Mouse (Mus musculus) testis, postnatal 10 days (tissue): ENCODE measurements around the gene Prss35.

Experiments used
- DNase-seq: peaks from one replicate; pipeline ENCODE4 v3.0.0; 2021; ENCODE audit warnings: low spot score

Prss35 gene

DNA sequence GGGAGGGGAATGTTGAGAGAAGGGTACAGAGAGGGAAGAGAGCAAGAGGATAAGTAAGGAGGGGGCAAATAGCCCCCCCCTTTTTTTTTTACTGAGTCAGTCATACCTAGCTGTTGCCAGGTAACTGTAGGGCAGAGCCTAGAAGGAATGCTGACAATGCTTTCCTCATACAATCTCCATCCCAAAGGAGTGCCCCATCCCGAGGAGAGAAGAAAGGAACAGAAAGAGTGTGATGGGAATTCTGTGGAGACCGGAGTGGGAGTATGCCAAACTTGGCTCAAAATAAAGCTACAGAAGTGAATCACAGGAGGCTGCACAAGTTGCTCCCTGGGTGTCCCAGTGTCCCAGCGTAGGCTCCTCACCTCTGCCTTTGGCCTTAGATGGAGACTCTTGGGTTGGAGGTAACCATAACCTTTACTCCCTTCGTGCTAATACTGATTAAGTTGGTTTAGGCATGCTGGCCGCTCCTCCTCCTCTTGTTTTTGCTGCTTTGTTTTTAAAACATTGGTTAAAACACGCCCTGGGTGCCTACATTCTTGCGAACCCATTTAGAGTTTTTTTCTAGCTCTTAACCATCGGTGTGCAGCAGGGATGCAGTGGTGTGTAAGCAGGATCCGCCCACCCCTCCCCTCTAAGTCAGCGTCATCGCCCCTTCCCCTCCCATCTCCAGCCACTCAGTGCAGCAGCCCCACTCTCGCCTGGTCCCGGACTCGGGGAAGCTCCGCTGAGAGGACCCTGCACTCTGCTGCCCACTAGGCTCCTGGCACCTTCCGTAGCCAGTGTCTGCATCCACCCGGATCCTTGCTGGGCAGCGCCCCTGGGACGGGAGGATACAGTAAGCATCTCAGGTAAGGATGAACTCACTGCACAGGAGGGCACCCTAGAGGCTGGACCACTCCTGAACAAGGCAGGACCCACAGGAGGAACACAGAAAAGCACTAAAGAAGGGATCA, at the start of gene Prss35:
Prss35 (plus strand) TSS at position 691 of the 953 bp plus-strand sequence.
- DNase-seq, result peak; percentile 80

GRCm38 (mm10) chr9:86693935-86694334, 49.5 kb upstream of the Prss35 start:
- DNase-seq, result no peak

DNA sequence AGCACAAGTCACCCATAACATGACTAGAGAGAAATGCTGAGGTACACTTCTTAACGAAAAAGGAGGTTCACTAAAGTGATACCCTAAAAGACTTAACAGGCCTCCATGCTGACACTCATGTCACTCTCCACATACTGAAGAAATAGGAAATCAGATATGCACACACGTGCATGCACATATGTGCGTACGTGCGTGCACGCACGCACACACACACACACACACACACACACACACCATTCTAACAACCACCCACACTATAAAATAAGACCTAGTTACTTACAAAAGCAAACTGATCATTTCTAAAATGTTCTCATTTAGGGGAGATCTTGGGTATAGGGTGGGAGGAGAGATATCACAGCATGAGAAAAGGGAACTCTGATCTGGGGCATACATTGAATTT, 48.8 kb upstream of the Prss35 start:
- no peak for DNase-seq

GRCm38 (mm10) chr9:86695199-86695817, 48.1 kb upstream of the Prss35 start:
- DNase-seq, result peak; percentile 71

DNA sequence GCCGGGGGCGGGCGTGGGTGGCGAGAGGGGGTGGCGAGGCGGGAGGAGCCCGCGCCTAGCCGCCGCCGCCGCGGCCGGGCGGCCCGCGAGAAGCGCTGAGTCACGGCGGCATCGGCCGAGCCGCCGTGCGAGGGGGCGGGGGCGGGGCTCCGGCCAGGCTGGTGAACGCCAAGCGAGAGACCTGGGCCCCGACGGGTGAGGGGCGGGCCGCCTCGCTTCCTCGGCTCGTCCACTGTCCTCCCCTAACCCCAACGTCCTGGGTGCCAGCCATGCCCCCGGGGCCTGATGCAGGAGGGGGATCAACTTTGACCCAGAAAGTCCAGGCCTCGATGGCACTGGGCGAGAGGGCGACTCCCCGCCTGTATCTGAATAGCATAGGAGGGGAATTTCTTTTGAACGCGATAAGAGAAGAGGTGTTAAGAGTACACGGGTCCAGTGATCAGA, 47.6 kb upstream of the Prss35 start, which contains the start of gene Me1:
Me1 (minus strand) TSS at position 136 of the 444 bp plus-strand sequence.
- DNase-seq, result peak; percentile 79

DNA sequence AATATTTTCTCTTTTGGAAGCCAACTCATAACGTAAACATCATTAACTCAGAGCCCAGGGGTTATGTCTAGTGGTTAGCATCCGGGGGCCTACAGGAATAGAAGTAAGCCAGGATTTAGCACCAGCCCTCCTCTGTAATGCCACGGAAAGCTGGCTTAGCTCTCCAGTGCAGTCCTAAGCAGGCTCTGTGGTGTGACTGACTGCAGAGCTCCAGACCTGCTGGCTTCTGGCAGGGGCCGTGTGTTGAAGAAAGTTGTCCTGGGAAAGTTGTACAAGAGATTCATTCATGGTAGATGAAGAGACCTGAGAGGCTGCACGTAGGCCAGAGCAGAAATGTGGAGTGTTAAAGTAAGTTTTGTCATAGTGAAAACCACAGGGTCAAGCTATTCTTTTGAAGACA, 42.2 kb upstream of the Prss35 start:
- no peak for DNase-seq

- no peak for DNase-seq
Observed at GRCm38 (mm10) chr9:86701844-86702243, 41.6 kb upstream of the Prss35 start.

GRCm38 (mm10) chr9:86707431-86707830, 36.0 kb upstream of the Prss35 start:
- no peak for DNase-seq

GRCm38 (mm10) chr9:86708921-86709320, 34.5 kb upstream of the Prss35 start:
- no peak for DNase-seq

DNA sequence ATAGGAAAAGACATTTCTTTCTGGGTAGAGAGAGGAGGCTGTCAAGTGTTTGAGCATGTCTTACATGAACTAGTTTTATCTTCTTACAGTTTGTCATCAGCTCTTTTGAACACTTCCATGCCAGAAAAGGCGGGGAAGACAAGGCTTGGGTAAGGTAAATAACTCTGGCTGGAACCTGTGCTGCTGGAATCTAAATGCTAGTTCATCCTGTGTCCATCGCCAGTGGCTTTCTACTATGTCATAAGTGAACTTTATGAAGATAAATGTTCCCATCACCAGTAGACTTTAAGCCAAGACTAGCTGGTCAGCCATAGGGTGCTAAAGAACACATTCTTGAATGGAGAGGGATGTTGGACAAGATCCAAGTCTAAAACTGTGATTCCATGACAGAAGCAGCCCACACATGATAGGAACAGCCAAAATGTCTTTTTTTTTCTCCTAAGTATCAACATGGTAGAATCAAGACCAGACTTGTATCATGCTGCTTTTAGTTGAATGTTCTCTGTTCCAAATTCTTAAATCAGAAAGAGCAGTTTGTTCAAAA, 33.3 kb upstream of the Prss35 start:
- DNase-seq, result no peak

DNA sequence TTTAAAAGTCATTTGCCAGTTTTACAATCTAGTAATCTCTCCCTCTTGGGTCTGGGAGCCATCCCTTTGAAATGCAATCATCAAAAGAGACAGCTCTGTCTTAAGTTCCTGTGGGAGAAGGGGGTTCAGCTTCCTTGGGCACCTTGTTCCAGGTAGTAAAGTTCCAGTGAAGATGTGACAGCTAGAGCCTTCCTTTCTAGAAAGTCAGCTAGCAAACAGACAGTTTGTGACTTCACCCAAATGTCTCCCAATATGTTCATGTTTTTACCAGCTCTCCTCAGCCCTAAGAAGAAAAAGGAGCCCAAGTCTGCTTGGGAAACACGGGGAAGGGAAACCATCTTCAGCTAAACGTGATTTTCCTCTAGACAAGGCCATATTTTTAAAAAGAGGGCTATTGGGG, 30.8 kb upstream of the Prss35 start:
- no peak for DNase-seq

DNA sequence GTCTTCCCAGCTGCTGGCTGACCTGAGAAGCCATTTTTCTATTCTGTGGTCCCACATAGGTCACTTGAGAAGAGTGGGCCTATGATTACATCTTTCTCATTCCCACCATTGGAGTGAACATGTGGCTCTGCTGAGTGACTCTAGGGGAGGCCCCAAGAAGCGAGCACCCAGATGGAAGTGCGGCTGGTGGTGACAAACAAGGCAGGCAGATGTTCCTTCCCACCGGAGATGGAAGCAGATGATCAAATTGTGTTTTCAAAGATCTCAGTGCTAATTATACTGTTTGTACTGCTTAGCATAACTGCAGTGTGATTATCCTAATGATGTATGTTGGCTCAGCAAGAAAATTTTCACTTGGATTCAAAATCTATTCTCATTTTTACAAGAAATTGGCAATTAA, 29.4 kb upstream of the Prss35 start:
- no peak for DNase-seq

GRCm38 (mm10) chr9:86716540-86716939, 26.9 kb upstream of the Prss35 start:
- no peak for DNase-seq

DNA sequence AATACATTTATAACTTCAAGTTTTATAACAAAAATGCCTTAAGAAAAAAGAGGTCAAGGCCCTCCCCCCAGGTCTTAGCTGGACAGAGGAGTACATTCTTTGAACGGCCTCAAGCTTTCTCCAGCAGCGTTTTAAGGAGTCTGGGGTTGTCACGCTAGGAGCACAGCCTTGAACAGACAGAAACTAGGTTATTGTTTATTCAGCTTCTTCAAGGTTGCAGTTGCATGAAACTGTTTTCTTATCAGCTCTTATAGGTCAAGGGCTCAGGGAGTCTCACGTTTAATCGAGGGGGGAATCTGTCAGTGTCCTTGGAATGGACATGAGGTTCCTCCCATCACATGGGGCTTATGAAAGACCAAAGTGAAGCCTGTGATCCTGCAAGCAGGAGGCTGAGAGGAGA, 26.3 kb upstream of the Prss35 start:
- DNase-seq, result peak; percentile 53

GRCm38 (mm10) chr9:86720227-86720626, 23.2 kb upstream of the Prss35 start:
- no peak for DNase-seq

DNA sequence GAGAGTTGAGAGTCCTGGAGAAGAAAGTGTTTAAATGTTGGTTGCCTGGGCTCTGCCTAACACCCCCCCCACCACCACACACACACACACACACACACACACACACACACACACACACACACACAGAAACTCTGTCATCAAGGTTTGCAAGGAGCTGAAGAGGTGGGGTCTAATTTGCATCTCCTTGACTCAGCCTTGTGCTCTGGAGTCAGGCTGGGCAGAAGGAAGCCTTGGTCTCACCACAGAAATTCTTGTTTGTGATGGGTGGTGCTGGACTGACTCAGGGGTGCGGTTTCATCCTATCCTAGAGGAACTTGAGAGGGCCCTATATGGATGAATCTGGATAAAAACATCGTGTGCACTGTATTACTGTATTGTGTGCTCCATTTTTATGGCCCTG, 22.7 kb upstream of the Prss35 start:
- DNase-seq, result no peak

DNA sequence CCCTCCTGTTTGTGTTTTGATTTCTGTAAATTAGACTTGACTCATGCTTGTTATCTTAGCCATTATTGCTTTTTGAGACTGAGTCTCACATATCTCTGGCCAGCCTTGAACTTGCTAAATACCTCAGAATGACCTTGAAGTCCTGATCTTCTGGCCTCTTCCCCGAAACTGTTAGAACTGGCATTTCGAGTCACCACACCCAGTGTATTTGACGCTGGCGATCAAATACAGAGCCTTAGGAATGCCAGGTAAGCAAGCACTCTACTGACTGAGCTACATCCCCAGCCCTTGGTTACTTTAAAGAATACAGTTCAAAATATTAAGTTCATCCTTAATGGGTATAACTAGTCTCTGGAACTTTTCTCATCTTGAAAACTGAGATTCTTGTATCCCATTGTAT, 18.4 kb upstream of the Prss35 start:
- DNase-seq, result no peak

GRCm38 (mm10) chr9:86725604-86726380, 17.7 kb upstream of the Prss35 start:
- no peak for DNase-seq

DNA sequence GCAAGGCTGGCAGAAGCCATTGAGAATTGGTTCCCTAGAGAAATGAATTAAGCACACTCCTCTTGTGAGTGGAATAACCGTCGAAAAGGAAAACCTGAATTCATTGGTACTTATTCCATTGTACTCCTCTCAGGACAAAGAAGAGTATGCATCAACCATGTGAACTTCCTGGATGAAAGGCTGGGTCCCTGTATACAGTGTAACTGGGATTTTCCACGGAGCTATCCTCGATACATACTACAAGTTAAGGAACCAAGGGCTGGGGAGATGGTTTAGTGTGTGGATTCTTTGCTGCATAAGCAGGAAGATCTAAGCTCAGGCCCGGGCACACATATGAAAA, 17.1 kb upstream of the Prss35 start:
- DNase-seq, result no peak

GRCm38 (mm10) chr9:86728214-86728814, 15.1 kb upstream of the Prss35 start:
- no peak for DNase-seq

GRCm38 (mm10) chr9:86729084-86729483, 14.4 kb upstream of the Prss35 start:
- no peak for DNase-seq

GRCm38 (mm10) chr9:86729811-86730210, 13.6 kb upstream of the Prss35 start:
- no peak for DNase-seq
